Comparison of ENCODE assay signal across 7 mouse cellular contexts in the genomic region with DNA sequence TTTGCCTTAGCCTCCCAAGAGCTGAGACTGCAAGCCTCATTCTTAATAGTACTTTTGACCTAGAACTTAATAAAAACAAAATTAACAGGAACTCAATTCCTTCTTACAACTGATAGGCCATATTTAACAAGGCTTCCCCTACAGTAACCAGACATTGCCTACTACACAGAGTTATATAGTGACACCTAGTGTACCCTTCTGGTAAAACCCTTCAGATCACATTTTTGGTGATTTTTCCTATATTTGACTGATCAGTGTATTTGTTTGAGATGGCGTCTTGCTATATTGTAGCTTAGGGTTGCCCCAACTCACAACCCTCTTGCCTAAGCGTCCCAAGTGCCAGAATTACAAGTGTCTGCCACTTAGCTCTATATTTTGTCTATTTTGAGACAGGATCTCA. TPM values are rescaled to one million over a fixed set of nuclear protein-coding genes. Genes with fewer than 3 reads are reported as not detected.
DNase-seq lines count a peak whose midpoint lies in the region; ATAC-seq lines count a peak whose summit lies in the region.

No protein-coding gene starts in this region.

- DNase-seq in left cerebral cortex, adult 11 months (ENCODE audit: low spot score) = peak; percentile 32
- no peak for DNase-seq in left cerebral cortex, postnatal 36 days (ENCODE audit: low spot score in 2 of 2)
- peak; percentile 70 for DNase-seq in Muller cell, postnatal 12 days (ENCODE audit: inconsistent ontology term)
- DNase-seq in cerebellum, adult 11 months = no peak
- no peak for DNase-seq in gastrocnemius, postnatal 25 days

- ATAC-seq in erythroid progenitor cell, adult 5-6 weeks (replicated peaks; ENCODE audit: low FRiP score, poor library complexity, severe bottlenecking) = 0 out of 2 replicates have a peak, but pooled peaks have one; percentile 52
- ATAC-seq in monocyte, adult 5-6 weeks (replicated peaks; ENCODE audit: insufficient number of reproducible peaks, low FRiP score, low TSS enrichment, poor library complexity, severe bottlenecking) = peak; percentile 63; the same call in 1 of the 2 replicates

- intact Hi-C loops in left cerebral cortex, postnatal 36 days (cut with DNase I) = loop anchor here (2.0 kb wide), 1 partner anchor 71 kb away; no protein-coding TSS in a partner anchor

RNA-seq across cellular contexts. Expression of a gene that starts 17.7 kb away (rescaled TPM):
- 100 to 1,000 TPM; 513 to 539 TPM for total RNA-seq in left cerebral cortex, postnatal 36 days (2021)
- total RNA-seq in erythroid progenitor cell, adult 5-6 weeks (2015; ENCODE audit: low replicate concordance) = 175 and 210 TPM in 2 replicates
- 51.1 and 72.6 TPM in 2 replicates for total RNA-seq in erythroid progenitor cell, adult 5-6 weeks (2017; ENCODE audit: low replicate concordance)
- 191 to 312 TPM (median 245 TPM) in 3 replicates for total RNA-seq in monocyte, adult 5-6 weeks (2017)
- 1,000 to 10,000 TPM; 1,149 to 1,195 TPM for total RNA-seq in gastrocnemius, postnatal 25 days (2021)

RNA-seq across cellular contexts. Expression of a gene that starts 39.6 kb away (rescaled TPM):
- total RNA-seq in left cerebral cortex, postnatal 36 days (2021) = 10 to 100 TPM; 34.6 to 41.3 TPM
- total RNA-seq in erythroid progenitor cell, adult 5-6 weeks (2015; ENCODE audit: low replicate concordance) = 941 and 1,232 TPM in 2 replicates
- 1,337 and 1,570 TPM in 2 replicates for total RNA-seq in erythroid progenitor cell, adult 5-6 weeks (2017; ENCODE audit: low replicate concordance)
- total RNA-seq in monocyte, adult 5-6 weeks (2017) = 237 to 305 TPM (median 300 TPM) in 3 replicates
- total RNA-seq in gastrocnemius, postnatal 25 days (2021) = 10 to 100 TPM; 43.5 to 46.7 TPM

RNA-seq across cellular contexts. Expression of a gene that starts 58.8 kb away (rescaled TPM):
- total RNA-seq in left cerebral cortex, postnatal 36 days (2021) = 10 to 100 TPM; 12.5 to 13.3 TPM
- total RNA-seq in erythroid progenitor cell, adult 5-6 weeks (2015; ENCODE audit: low replicate concordance) = 3.4 and 6.1 TPM in 2 replicates
- 3.0 and 3.3 TPM in 2 replicates for total RNA-seq in erythroid progenitor cell, adult 5-6 weeks (2017; ENCODE audit: low replicate concordance)
- 11.6 to 20.6 TPM (median 15.8 TPM) in 3 replicates for total RNA-seq in monocyte, adult 5-6 weeks (2017)
- 10 to 100 TPM in 1 of 2 experiments, 1 to 10 TPM in 1; 9.1 to 12.1 TPM for total RNA-seq in gastrocnemius, postnatal 25 days (2021)

RNA-seq across cellular contexts. Expression of a gene that starts 59.0 kb away (rescaled TPM):
- total RNA-seq in left cerebral cortex, postnatal 36 days (2021) = 10 to 100 TPM; 11.4 to 12.8 TPM
- total RNA-seq in erythroid progenitor cell, adult 5-6 weeks (2015; ENCODE audit: low replicate concordance) = 27.7 and 47.6 TPM in 2 replicates
- 34.4 and 36.8 TPM in 2 replicates for total RNA-seq in erythroid progenitor cell, adult 5-6 weeks (2017; ENCODE audit: low replicate concordance)
- total RNA-seq in monocyte, adult 5-6 weeks (2017) = 51.1 to 80.0 TPM (median 54.9 TPM) in 3 replicates
- 1 to 10 TPM; 2.9 to 3.3 TPM for total RNA-seq in gastrocnemius, postnatal 25 days (2021)

Comparison
In these comparisons a context has a peak if more than half of its experiments do, and no peak if none do; other contexts are left out.
1. DNase-seq: peak in left cerebral cortex, adult 11 months (single experiment) and Muller cell, postnatal 12 days (single experiment); none in left cerebral cortex, postnatal 36 days (0 of 2), cerebellum, adult 11 months (single experiment) and gastrocnemius, postnatal 25 days (single experiment).